Mouse (Mus musculus): ENCODE results near the gene Tle1.

Gene Tle1

DNA sequence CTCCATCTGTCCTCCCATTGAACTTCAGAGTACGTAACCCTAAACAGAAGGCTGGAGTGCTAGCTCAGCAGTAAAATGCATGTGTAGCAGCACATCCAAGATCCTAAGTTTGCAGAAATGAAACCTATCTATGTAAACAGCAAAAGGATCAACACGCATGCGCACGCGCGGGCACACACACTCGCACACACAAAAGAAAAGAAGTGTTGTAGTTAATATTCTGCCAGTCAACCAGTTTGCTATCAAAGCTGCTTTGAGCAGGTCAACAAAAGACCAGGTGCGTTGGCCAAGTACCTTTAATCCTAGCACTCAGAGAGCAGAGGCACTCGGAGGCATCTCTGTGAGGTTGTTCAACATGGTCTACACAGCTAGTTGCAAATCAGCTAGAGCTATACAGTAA is 35.0 kb downstream of the Tle1 start:
- DNase-seq (ENCODE audit: low spot score in 2 of 2), result no peak

- no peak for DNase-seq (ENCODE audit: low spot score in 2 of 2)
Observed at GRCm38 (mm10) chr4:72162445-72163218, 38.1 kb downstream of the Tle1 start.

- DNase-seq (ENCODE audit: low spot score in 2 of 2), result no peak
Observed at GRCm38 (mm10) chr4:72160102-72160511, 40.6 kb downstream of the Tle1 start.

DNA sequence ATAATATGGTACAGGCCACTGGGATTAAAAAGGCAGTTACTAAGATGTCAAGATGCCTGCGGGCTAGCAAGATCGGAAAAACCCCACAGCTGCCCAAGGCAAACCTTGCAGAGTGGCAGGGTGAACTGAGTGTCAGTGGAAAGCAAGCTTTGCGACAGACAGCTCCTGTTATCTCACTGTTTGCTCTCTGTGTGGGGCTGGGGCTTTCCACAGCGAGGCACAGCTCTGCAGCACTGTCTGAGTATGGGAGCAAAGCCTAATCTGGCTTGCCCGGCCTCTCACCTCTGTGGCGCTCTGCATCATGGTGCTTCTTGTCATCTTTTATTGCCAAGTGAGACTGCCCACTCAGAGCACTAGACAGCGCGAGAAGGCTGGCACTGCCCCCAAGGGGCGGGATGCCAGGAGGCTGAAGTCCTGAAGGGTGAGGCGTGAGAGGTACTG is 42.8 kb downstream of the Tle1 start:
- no peak for DNase-seq (ENCODE audit: low spot score in 2 of 2)

DNA sequence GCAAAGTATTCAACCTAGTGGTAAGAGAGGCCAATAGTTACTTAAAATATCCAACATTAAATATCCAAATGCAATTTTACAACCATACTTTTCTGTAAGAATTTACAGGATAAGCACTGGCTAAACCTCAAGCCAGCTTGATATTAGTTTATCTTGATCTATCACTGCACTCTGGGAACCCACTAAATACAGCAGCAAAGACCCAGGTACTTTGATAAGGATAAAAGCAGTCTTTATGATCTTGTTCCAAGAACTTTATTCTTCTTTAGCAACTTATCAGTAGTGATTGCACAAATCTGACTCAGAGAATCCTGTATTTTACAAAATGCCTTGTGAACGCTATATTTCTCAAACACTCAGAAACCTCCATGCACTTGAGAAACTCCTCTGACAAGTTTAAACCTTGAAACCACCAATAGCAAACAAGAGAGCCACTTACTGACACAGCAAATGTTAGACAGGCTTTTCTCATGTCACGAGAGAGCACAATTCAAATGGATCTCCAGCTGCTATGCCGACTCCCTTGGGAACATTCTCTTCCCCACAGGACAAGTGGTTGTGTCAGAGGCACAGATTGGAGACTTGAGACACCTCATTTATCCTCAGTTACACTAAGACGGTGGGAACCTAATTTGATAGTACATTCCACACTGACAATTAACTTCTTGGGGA is 50.1 kb downstream of the Tle1 start:
- no peak for DNase-seq (ENCODE audit: low spot score in 2 of 2)

GRCm38 (mm10) chr4:72146003-72146402 is 54.7 kb downstream of the Tle1 start:
- no peak for DNase-seq (ENCODE audit: low spot score in 2 of 2)

GRCm38 (mm10) chr4:72144541-72144940 is 56.2 kb downstream of the Tle1 start:
- no peak for DNase-seq (ENCODE audit: low spot score in 2 of 2)

GRCm38 (mm10) chr4:72140706-72141105 is 60.0 kb downstream of the Tle1 start:
- DNase-seq (ENCODE audit: low spot score in 2 of 2), result no peak

DNA sequence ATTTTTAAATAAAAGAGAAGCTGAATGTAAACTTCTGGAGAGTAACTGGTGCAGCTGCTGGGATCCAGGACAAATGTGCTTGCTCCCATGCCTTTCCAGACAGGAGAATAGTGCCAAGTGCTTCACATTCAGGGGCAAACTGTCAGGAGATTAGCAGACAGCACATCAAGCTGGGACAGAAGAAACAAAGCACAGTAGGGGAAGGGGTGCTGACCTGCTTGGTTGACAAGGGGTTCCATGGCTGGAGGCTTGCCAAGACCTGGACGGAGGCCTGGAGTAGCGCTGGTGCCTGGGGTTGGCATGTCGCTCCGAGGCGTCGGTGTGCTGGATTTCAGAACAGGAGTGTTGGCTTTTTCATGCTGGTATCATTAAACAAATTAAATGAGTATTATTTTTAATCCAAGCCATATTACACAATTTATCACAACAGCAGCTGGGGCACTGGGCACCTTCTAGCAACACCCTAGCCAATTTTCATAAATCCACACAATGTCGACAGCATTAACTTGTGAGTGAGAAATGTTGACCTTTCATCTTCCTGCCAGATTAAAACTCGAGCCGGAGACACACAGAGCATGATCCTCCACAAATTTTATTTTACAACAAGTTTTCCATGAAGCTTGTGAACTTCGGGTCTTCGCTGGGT is 61.1 kb downstream of the Tle1 start:
- no peak for DNase-seq (ENCODE audit: low spot score in 2 of 2)

DNA sequence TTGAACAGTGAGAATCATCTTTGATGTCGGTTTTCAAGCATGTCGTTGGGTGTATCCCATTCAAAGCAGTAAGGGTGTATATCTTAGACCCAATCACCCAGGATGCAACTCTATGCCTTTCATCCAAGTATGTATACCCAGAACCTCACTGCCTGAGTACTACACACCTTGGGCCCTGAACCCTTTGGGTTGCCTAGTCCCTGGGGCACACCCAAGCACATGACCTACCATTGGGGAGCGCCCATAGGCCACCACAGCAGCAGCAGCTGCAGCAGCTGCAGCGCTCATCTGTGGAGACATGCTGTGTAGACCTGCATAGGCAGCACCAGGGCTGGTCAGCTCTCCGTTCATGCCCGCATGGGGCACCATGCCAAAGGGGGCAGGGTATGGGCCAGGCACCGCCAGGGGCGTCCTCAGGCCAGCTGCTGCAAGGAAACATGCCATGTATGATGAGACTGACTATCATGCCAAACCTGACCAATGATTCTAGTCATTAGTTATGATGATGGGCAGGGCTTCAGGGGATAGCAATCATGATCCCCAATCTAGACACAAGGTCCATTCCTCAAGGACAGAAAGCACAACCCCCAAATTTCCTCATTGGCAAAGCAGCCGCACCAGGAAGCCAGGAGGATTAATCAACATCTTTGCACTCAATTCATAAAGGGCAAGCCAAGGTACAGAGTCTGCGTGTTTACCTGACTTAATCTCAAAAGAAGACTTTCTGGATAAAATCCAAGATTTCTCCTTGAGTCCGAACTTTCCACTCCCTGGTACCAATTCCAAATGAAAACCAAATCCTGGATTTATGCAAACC is 62.2 kb downstream of the Tle1 start:
- DNase-seq (ENCODE audit: low spot score in 2 of 2), result no peak

DNA sequence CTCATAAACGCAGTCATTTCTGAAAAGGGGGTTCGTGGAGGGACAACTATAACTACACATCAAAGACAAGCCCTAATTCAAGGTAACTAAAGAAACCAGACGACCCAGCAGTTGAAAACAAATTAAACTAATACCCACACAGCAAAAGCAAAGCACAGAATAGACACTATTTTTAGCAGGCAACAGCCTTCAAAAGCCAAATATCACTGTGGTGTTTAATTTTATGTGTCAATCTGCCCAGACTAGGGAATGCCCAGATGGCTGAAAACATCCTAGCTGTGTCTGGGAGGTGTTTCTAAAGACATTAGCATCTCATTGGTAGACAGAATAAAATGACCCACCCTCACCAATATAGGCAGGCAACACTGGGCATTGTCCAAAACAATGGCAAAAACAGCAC is 68.1 kb downstream of the Tle1 start:
- no peak for DNase-seq (ENCODE audit: low spot score in 2 of 2)

DNA sequence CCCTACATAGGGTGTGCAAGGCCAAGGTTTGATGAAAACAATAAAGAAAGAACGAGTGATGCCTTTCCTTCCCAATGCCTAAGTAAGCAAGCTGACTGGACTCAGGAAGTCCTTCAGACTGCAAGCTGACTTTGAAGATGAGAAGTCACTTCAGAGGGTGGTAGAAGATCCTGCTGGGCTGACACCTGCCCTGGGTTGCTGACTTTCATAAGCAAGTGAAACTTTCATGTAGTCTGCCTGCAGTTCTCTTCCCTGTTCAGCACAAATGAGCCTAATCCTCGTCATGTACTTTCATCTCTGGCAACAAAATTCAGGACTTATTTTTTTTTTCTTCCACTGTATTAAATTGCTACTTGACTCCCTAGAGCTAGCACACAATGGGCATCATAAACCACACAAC is 73.1 kb downstream of the Tle1 start:
- no peak for DNase-seq (ENCODE audit: low spot score in 2 of 2)

DNA sequence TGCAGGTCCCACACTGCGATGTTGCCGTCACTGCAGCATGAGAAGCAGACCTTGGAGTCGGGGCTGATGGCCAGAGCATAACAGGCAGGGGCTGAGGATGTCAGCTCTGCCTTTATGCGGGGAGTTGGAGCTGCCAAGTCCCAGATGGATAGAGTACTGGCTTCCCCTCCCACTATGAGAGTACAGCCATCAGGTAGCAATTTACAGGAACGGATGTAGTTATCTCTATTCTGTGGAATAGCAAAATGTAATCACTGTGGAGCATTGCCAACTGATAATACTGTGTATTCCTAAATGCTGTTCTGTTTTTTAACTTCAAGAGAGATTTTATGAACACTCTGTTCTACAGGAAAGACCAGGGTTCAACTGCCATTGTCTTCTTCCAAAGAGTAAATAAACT is 75.9 kb downstream of the Tle1 start:
- DNase-seq (ENCODE audit: low spot score in 2 of 2), result no peak

DNA sequence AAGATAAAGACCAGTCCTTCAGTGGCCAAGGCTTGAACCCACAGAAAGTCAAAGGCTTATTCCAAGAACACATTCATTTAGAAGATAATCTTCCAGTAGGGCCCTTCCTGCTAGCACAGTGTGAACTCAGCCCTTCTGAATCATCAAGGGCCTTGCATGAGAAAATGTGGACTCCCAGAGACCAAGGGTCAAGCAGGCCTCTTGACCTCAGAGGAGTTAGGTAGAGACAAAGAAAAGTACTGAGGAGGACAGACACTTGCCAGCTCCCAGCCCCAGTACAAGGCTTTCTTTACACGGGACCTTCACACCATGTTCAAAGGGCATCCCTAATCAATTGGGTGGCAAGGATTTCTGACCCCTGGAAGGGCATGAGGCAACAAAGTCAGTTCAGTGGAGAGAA is 77.9 kb downstream of the Tle1 start:
- no peak for DNase-seq (ENCODE audit: low spot score in 2 of 2)

GRCm38 (mm10) chr4:72122343-72122742 is 78.4 kb downstream of the Tle1 start:
- DNase-seq (ENCODE audit: low spot score in 2 of 2), result no peak

GRCm38 (mm10) chr4:72120050-72120449 is 80.7 kb downstream of the Tle1 start:
- DNase-seq (ENCODE audit: low spot score in 2 of 2), result no peak

GRCm38 (mm10) chr4:72105702-72106101 is 95.0 kb downstream of the Tle1 start:
- no peak for DNase-seq (ENCODE audit: low spot score in 2 of 2)

- no peak for DNase-seq (ENCODE audit: low spot score in 2 of 2)
Observed at GRCm38 (mm10) chr4:72104186-72104585, 96.5 kb downstream of the Tle1 start.

GRCm38 (mm10) chr4:72087811-72088210 is 112.9 kb downstream of the Tle1 start:
- no peak for DNase-seq (ENCODE audit: low spot score in 2 of 2)

- DNase-seq (ENCODE audit: low spot score in 2 of 2), result no peak
Observed at GRCm38 (mm10) chr4:72069111-72069534, 131.6 kb downstream of the Tle1 start.

DNA sequence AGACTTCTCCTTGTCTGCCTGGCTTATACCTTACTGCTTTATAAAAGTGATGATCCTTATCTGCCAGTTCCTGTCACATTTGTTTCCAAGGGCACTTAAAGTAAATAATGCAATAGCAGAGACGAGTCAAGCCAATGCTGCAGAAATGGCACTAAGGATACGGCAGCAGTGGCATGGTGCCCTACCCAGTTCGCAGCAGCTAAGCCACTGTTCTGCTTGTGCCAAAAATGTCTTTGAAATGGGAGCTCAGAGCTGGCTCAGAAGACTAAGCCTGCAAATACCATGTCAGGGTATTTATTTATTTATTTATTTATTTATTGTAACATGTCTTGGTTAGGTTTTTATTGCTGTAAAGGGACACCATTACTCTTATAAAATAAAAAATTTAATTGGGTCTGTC is 132.8 kb downstream of the Tle1 start:
- DNase-seq (ENCODE audit: low spot score in 2 of 2), result no peak

All from spleen, postnatal 10 days (tissue).